Mouse (Mus musculus): ENCODE measurements around the gene Timm8a1.

Gene Timm8a1

DNA sequence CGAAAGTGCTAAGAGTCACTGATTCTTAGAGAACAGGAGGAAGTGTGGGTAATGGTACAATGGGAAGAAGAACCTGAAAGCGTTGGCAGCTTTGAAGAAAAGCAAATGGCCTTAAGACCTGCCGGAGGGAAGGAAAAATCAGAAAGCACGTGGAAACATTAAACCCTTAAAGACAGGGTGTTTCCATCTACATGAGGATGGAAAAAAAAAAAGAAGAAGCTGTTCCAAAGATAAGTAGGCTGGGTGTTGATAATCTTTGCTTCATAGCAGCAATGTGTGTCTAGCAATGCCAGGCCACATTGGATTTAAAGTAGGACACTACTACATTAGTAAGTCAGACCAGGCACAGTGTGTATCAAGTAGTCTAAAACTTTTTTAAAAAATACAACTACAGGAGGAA is 16.4 kb downstream of the Timm8a1 start:
- DNase-seq (ENCODE audit: low read depth, low spot score) = no peak

DNA sequence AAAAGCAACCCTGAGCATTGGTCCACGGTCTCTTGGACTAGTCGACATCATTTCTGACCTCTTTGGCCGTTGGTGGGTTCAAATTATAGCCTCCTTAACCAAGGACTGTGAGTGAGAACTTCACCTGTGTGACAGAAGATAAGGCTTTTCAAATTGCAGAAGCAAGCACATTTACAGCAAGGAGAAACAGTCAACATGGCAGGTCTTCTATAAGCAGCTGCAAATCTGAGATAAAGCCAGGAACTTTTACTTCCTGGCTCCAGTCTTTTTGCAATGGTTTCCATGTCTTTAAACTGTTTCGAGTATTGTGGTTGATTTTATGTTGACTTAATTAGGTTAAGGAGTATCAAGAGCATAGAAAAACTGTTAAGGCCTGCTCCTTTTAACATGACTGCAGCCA is 17.9 kb downstream of the Timm8a1 start:
- no peak for DNase-seq (ENCODE audit: low read depth, low spot score)

DNA sequence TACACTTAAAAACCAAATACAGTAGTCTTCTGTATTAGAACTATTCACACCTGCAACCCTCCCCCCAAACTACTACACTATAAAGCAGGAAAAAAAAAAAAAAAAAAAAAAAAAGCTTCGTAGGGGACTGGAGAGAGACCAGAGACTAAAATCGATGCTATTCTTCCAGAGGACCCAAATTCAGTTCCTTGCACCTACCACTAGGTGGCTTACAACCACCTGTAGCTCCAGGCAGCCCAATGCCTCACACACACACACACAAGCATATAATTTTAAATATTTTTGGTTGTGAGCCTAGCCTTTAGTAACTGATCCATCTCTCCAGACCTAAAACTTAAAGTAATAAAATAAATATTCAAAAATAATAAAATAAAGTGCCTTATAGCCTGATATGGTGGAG is 32.2 kb downstream of the Timm8a1 start:
- DNase-seq (ENCODE audit: low read depth, low spot score) = no peak

DNA sequence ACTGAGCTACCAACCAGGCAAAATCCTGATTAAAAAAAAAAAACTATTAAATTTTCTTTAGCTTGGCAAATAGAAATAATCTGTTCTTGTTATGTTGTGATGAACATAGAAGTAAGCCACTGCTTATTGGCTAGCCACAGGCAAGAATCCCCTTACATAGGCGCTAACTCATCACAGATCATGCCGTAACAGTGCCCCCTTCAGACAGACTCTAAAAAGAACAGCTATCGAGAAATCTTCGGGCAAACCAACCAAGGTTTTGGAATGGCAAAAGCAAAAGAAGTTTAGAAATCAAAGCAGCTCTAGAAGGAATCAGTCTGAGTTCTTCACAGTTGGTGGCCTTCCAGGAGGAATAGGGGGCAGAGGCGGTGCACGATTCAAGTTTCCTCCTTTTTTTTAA is 33.7 kb downstream of the Timm8a1 start:
- no peak for DNase-seq (ENCODE audit: low read depth, low spot score)

DNA sequence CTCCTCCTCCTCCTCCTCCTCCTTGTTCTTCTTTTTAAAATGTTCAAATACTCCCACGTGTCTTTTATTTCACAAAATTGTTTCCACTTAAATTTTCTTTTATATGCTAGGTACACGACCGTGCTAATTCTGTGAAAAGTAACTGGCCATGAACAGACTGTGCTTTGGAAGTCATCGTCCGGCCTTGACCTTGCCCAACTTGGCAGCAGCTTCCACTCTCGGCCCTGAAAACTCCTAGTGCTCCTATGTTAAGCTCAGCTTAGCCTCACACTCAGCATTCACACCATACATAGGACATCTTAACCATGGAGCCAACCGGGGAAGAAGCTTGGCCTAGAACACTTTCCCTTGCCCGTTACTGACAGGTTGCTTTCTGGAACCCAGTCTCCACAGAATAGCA is 41.0 kb downstream of the Timm8a1 start:
- no peak for DNase-seq (ENCODE audit: low read depth, low spot score)

Measured in skeletal muscle tissue, adult 2 months (tissue).